Mouse (Mus musculus) liver, adult 2 months (tissue): ENCODE measurements at regions not wholly inside any gene's neighbourhood (a gene's known extent, or its start where the extent isn't known, plus 50 kb on each side); places are given as distances from the start of the nearest gene placed in this dataset.
A peak's percentile ranks its signal among the peaks of the same experiment; 100 is the strongest.

Source experiments
- DNase-seq: peaks from one replicate; pipeline ENCODE4 v3.0.0-alpha.2; 2011; ENCODE audit warnings: low read depth, low spot score; ENCODE audit errors: extremely low read depth
- H3K27ac ChIP-seq: fragments of 200-500 bp; replicated peaks from 2 replicates; pipeline ENCODE4 v1.5.1; 2012; ENCODE audit warnings: low read depth, mild to moderate bottlenecking, control low read depth, inconsistent platforms, low read length; ENCODE audit not compliant: insufficient read depth
- H3K27me3 ChIP-seq: fragments of 200-500 bp; 2 replicates; pipeline ENCODE4 v1.6.1; 2012; ENCODE audit warnings: mild to moderate bottlenecking, moderate library complexity, low read length, inconsistent platforms; ENCODE audit not compliant: control insufficient read depth, insufficient read depth
- H3K36me3 ChIP-seq: fragments of 200-500 bp; 2 replicates; pipeline ENCODE4 v1.6.1; 2012; ENCODE audit warnings: low read length, inconsistent platforms; ENCODE audit not compliant: control insufficient read depth, insufficient read depth
- H3K4me1 ChIP-seq: fragments of 200-500 bp; 2 replicates; pipeline ENCODE4 v1.6.1; 2011; ENCODE audit warnings: low read length; ENCODE audit not compliant: control insufficient read depth, insufficient read depth
- H3K4me3 ChIP-seq: fragments of 200-500 bp; 2 replicates; pipeline ENCODE4 v1.5.1; 2011; ENCODE audit warnings: low read depth, mild to moderate bottlenecking, control low read depth, low read length, moderate library complexity; ENCODE audit not compliant: insufficient read depth
- H3K79me2 ChIP-seq: fragments of 200-500 bp; 2 replicates; pipeline ENCODE4 v1.6.1; 2012; ENCODE audit warnings: inconsistent platforms, mild to moderate bottlenecking, low read length, moderate library complexity; ENCODE audit not compliant: control insufficient read depth, insufficient read depth
- H3K9ac ChIP-seq: fragments of 200-500 bp; 2 replicates; pipeline ENCODE4 v1.6.1; 2012; ENCODE audit warnings: low read depth, mild to moderate bottlenecking, control low read depth, inconsistent platforms, low read length
- CTCF ChIP-seq: fragments of 200-500 bp; IDR thresholded peaks from 2 replicates; pipeline ENCODE4 v1.5.1; 2011; ENCODE audit warnings: low read depth, low read length, control low read depth
- POLR2A ChIP-seq: fragments of 200-500 bp; IDR thresholded peaks from 2 replicates; pipeline ENCODE4 v1.6.1; 2011; ENCODE audit warnings: low read length, control low read depth; ENCODE audit not compliant: insufficient read depth; ENCODE audit errors: extremely low read depth
- WGBS: fragments of 180-500 bp; shearing (Covaris S2); methylation state at CpG from one replicate; pipeline ENCODE4 v1.1.7; 2018; 5-methylcytosine and 5-hydroxymethylcytosine counted together

DNA sequence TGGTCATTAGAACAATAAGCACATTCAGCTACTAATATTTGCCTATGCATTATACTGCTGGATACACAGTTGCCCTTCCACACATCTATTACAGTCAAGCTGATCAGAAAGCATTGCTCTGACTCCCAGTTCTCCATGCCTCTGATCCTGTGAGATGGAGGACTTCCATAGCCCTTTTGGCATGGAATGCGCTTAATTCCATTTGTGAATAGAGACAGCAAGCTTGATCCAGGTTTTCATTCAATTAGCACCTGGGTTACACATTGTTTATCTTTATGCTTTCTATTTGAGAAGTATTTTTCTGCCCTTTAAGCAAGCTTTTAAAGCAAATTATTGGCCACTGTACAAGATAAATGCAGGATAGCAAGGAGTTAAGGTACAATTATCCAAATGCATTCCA is 158.9 kb upstream of the Ap5m1 start:
- no peak for DNase-seq
- H3K9ac ChIP-seq: no peak overlapping the region
- no peak for TF ChIP-seq CTCF
- no peak for TF ChIP-seq POLR2A
- H3K36me3 ChIP-seq: no peaks in the 10 kb centered on the region
- H3K79me2 ChIP-seq: no peaks in the 10 kb centered on the region
- H3K27ac ChIP-seq: no peak overlapping the region
- no peaks in the 10 kb centered on the region for H3K4me1 ChIP-seq
- no peak overlapping the region for H3K4me3 ChIP-seq
- H3K27me3 ChIP-seq: no peaks in the 10 kb centered on the region
- WGBS: 90% methylated on average over 1 of the region's 1 CpGs

DNA sequence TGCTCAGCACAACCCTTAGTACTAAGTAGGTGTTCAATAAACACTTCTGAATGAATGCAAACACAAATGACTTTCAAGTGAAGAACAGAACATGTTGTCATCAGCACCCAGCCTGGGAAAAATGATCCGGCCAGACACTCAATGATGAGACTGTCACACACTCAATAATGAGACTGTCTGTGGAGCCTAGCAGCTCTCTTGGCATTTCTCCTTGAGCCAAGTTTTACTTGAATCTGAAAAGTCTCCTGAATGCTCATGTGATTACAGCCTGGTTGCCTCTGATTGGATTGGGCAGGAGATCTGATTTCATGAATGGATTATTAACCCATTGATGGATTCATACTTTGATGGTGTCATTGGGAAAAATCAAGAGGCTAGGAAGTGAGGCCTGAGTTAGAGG is 161.3 kb upstream of the Ap5m1 start:
- 95% methylated on average over 1 of the region's 1 CpGs for WGBS
- H3K9ac ChIP-seq: no peak overlapping the region
- H3K36me3 ChIP-seq: no peaks in the 10 kb centered on the region
- H3K27ac ChIP-seq: no peak overlapping the region
- H3K79me2 ChIP-seq: no peaks in the 10 kb centered on the region
- DNase-seq: no peak
- TF ChIP-seq POLR2A (no peak), CTCF (no peak)
- H3K4me1 ChIP-seq: no peaks in the 10 kb centered on the region
- no peak overlapping the region for H3K4me3 ChIP-seq
- H3K27me3 ChIP-seq: no peaks in the 10 kb centered on the region

DNA sequence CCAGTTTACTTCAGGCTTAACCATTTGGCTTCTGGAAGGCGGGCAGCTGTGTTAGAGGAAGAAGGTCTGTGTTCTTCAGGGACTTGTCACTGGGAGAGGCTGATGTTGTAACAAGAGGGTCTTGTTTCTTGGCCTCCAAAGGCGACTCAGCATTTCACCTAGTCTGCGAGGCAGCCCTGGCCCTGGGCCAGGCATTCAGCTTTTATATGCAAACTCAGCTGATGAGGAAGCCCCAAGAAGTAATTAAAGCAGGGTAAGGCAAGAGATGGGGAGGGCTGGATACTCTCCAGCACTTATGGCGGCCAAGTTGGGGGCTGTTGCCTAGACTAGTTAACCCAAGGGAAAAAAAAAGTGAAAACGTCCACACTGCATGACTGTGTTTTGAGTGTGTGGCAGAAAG is 162.4 kb upstream of the Ap5m1 start:
- no peaks in the 10 kb centered on the region for H3K79me2 ChIP-seq
- H3K27ac ChIP-seq: no peak overlapping the region
- H3K27me3 ChIP-seq: no peaks in the 10 kb centered on the region
- WGBS: 67% methylated on average over 5 of the region's 5 CpGs
- H3K4me3 ChIP-seq: no peak overlapping the region
- no peak for TF ChIP-seq CTCF
- TF ChIP-seq POLR2A: no peak
- H3K4me1 ChIP-seq: no peaks in the 10 kb centered on the region
- DNase-seq: no peak
- H3K9ac ChIP-seq: no peak overlapping the region
- H3K36me3 ChIP-seq: no peaks in the 10 kb centered on the region

DNA sequence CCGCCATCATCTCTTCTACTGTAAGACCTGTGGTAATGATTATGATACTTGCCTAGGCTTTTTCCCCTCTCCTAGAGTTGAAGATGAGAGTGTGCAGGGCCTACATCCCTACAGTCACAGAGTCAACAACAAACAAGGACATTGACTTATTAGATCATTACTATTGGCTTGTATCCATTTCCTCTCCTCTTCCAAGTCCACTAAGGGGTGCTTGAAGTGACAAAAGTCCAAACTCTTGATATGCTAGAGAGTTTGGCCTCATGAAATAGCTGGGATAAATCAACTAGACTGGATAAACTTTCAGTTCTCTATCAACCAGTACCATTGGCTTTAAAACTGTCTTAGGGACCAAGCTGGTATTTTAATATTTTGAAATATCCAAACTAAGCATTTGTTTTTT is 165.7 kb upstream of the Ap5m1 start:
- H3K36me3 ChIP-seq: no peaks in the 10 kb centered on the region
- no peak overlapping the region for H3K27ac ChIP-seq

DNA sequence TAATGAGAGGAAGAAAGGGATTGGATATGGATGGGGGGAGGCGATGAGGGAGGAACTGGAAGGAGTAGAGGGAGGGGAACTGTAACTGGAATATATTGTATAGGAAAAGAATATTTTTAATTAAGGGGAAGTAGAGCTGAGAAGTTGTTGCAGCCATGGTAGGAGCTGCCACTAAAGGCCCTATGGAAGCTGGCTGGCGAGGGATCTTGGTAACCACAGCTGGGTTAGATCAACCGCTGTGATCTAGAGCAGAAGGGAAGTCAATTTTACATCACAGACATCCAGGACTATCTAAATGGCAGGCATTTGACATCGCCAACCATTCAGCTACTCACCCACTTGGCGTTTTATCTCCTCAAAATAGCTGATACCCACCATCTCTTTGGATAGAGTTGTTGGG is 168.8 kb upstream of the Ap5m1 start:
- Histone ChIP-seq H3K4me1 (no peaks in the 10 kb centered on the region), H3K79me2 (no peaks in the 10 kb centered on the region), H3K27ac (no peak overlapping the region), H3K9ac (no peak overlapping the region), H3K27me3 (no peaks in the 10 kb centered on the region), H3K36me3 (no peaks in the 10 kb centered on the region), H3K4me3 (no peak overlapping the region)
- 90% methylated on average over 5 of the region's 5 CpGs for WGBS
- TF ChIP-seq CTCF: no peak
- no peak for TF ChIP-seq POLR2A
- no peak for DNase-seq

More for the DNA sequence above, 165.7 kb upstream of the Ap5m1 start:
- H3K27me3 ChIP-seq: no peaks in the 10 kb centered on the region
- H3K4me3 ChIP-seq: no peak overlapping the region
- H3K9ac ChIP-seq: no peak overlapping the region
- H3K4me1 ChIP-seq: no peaks in the 10 kb centered on the region
- TF ChIP-seq POLR2A: no peak
- no peak for TF ChIP-seq CTCF
- 94% methylated on average over 1 of the region's 1 CpGs for WGBS
- no peaks in the 10 kb centered on the region for H3K79me2 ChIP-seq
- DNase-seq: peak; percentile 72

DNA sequence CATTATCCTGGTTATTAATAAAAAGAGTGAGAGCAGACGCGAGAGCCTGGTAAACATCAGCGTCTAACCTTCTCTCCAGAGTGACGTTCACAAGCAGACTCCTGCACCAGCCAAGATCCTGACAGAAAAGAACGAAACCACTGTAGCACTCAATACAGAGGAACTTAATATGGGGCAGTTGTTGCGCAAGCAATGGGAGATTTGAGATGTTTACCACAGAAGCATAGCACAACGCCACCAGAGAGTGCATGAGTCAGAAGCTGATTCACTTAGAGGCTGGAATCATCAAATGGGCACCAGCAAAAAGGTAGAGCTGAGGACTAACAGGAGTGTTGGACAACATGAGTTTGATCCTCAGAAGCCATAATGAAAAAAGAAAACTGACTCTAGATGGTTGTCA is 169.7 kb upstream of the Ap5m1 start:
- H3K4me3 ChIP-seq: no peak overlapping the region
- H3K4me1 ChIP-seq: no peaks in the 10 kb centered on the region
- no peak for DNase-seq
- no peaks in the 10 kb centered on the region for H3K27me3 ChIP-seq
- H3K36me3 ChIP-seq: no peaks in the 10 kb centered on the region
- no peaks in the 10 kb centered on the region for H3K79me2 ChIP-seq
- H3K9ac ChIP-seq: no peak overlapping the region
- 79% methylated on average over 7 of the region's 7 CpGs for WGBS
- TF ChIP-seq CTCF: no peak
- TF ChIP-seq POLR2A: no peak
- H3K27ac ChIP-seq: no peak overlapping the region

DNA sequence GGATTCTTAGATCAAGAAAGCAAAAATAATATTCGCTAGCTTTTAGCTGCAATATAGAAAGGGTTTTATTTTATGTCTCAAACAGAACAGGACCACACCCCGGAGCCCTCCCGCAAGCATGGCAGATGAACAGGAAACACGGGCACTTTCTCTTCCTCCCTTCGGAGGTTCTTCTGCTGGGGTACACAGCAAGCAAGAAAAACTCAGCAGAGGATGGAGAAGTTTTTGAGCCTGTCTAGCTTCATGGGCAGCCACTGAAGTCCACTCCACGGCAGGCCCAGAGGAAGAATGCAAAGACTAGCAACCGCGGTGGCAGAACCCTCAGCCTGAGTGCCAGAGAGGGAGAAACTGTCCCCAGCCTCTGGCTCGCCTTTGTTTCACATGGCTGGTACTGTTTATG is 174.7 kb upstream of the Ap5m1 start:
- H3K79me2 ChIP-seq: no peaks in the 10 kb centered on the region
- DNase-seq: no peak
- no peak for TF ChIP-seq CTCF
- H3K4me1 ChIP-seq: no peaks in the 10 kb centered on the region
- H3K36me3 ChIP-seq: no peaks in the 10 kb centered on the region
- no peak overlapping the region for H3K4me3 ChIP-seq
- 72% methylated on average over 9 of the region's 9 CpGs for WGBS
- no peak overlapping the region for H3K27ac ChIP-seq
- H3K9ac ChIP-seq: no peak overlapping the region
- no peaks in the 10 kb centered on the region for H3K27me3 ChIP-seq
